Mouse (Mus musculus) spleen, adult 2 months (tissue): ENCODE measurements around the gene C5ar1. TPM values are rescaled to one million over a fixed set of nuclear protein-coding genes. Genes with fewer than 3 reads are reported as not detected.

Experiments used
- DNase-seq, 2 experiments: peaks; one replicate each; pipeline versions ENCODE4 v3.0.0 to v3.0.0-alpha.2; 2012 to 2021; ENCODE audit warnings: low spot score in 2 of 2, low read depth in 1 of 2
- H3K27ac ChIP-seq: fragments of 200-500 bp; 2 replicates; pipeline ENCODE4 v1.5.1; 2012; ENCODE audit warnings: low read length, inconsistent platforms; ENCODE audit not compliant: insufficient read depth
- H3K27me3 ChIP-seq: fragments of 200-500 bp; 2 replicates; pipeline ENCODE4 v1.6.1; 2012; ENCODE audit warnings: mild to moderate bottlenecking, moderate library complexity, low read length, inconsistent platforms; ENCODE audit not compliant: control insufficient read depth, insufficient read depth
- H3K36me3 ChIP-seq: fragments of 200-500 bp; 2 replicates; pipeline ENCODE4 v1.6.1; 2012; ENCODE audit warnings: mild to moderate bottlenecking, low read length, inconsistent platforms; ENCODE audit not compliant: control insufficient read depth, insufficient read depth
- H3K4me1 ChIP-seq: fragments of 200-500 bp; 2 replicates; pipeline ENCODE4 v1.6.1; 2011; ENCODE audit warnings: inconsistent platforms; ENCODE audit not compliant: control insufficient read depth, insufficient read depth, insufficient read length
- H3K4me3 ChIP-seq: fragments of 200-500 bp; 2 replicates; pipeline ENCODE4 v1.5.1; 2011; ENCODE audit warnings: mild to moderate bottlenecking, inconsistent platforms; ENCODE audit not compliant: insufficient read depth, insufficient read length; ENCODE audit errors: extremely low read depth
- CTCF ChIP-seq: fragments of 200-500 bp; IDR thresholded peaks from 2 replicates; pipeline ENCODE4 v1.5.1; 2011; ENCODE audit warnings: mild to moderate bottlenecking, inconsistent platforms; ENCODE audit not compliant: insufficient read depth, insufficient read length, insufficient replicate concordance; ENCODE audit errors: extremely low read depth
- POLR2A ChIP-seq: fragments of 200-500 bp; IDR thresholded peaks from 2 replicates; pipeline ENCODE4 v1.6.1; 2011; ENCODE audit warnings: low read depth, low read length, inconsistent platforms
- WGBS: fragments of 180-500 bp; shearing (Covaris S2); methylation state at CpG from one replicate; pipeline ENCODE4 v1.1.7; 2018; 5-methylcytosine and 5-hydroxymethylcytosine counted together
- polyA plus RNA-seq: library from polyadenylated mRNA; depleted of rRNA; stranded (reverse); fragments of >200 nt; gene quantifications from 2 replicates; pipeline ENCODE4 v1.2.3, GENCODE M21; 2012

The C5ar1 gene
- polyA plus RNA-seq, 1 experiment: 7.5 TPM

GRCm38 (mm10) chr7:16296766-16297390, 37.5 kb upstream of the C5ar1 start:
- Histone ChIP-seq H3K36me3 (no peaks in the 10 kb centered on the region), H3K4me1 (peaks cover 14% of the 10 kb centered on the region), H3K4me3 (peak overlapping the region; percentile 54; the same call in 1 of the 2 replicates), H3K27ac (peak overlapping the region; percentile 56), H3K27me3 (no peaks in the 10 kb centered on the region)
- TF ChIP-seq POLR2A (no peak), CTCF (peak; percentile 33; the same call in 1 of the 2 replicates)
- WGBS: 4% methylated on average over 22 of the region's 22 CpGs
- DNase-seq: peak; percentile 87 to 88

- no peaks in the 10 kb centered on the region for H3K27me3 ChIP-seq
- no peak overlapping the region for H3K4me3 ChIP-seq
- H3K4me1 ChIP-seq: peaks cover 14% of the 10 kb centered on the region
- WGBS: 39% methylated on average over 2 of the region's 2 CpGs
- DNase-seq: no peak
- H3K27ac ChIP-seq: peak overlapping the region; percentile 46
- no peaks in the 10 kb centered on the region for H3K36me3 ChIP-seq
- TF ChIP-seq POLR2A: no peak
- TF ChIP-seq CTCF: no peak
These were observed 36.8 kb upstream of the C5ar1 start for GRCm38 (mm10) chr7:16296146-16296545.

- peak in 1 of 2 experiments; percentile 80 for DNase-seq
- 1% methylated on average over 41 of the region's 41 CpGs for WGBS
- TF ChIP-seq CTCF: no peak
- peak; percentile 45 for TF ChIP-seq POLR2A
- H3K36me3 ChIP-seq: no peaks in the 10 kb centered on the region
- peak overlapping the region; percentile 86 for H3K27ac ChIP-seq
- H3K4me3 ChIP-seq: peak overlapping the region; percentile 61
- no peaks in the 10 kb centered on the region for H3K27me3 ChIP-seq
- H3K4me1 ChIP-seq: peaks cover 14% of the 10 kb centered on the region
These were observed 36.1 kb upstream of the C5ar1 start for GRCm38 (mm10) chr7:16295321-16295900.

GRCm38 (mm10) chr7:16294837-16295236, 35.5 kb upstream of the C5ar1 start:
- Histone ChIP-seq H3K4me1 (peaks cover 13% of the 10 kb centered on the region), H3K27me3 (no peaks in the 10 kb centered on the region), H3K4me3 (peak overlapping the region; percentile 61), H3K36me3 (no peaks in the 10 kb centered on the region), H3K27ac (peak overlapping the region; percentile 86)
- under 1% methylated on average over 23 of the region's 23 CpGs for WGBS
- TF ChIP-seq POLR2A (no peak), CTCF (peak; percentile 98)
- peak; percentile 83 to 91 for DNase-seq

- WGBS: 14% methylated on average over 4 of the region's 4 CpGs
- no peak for DNase-seq
- peak overlapping the region; percentile 34; the same call in 1 of the 2 replicates for H3K27ac ChIP-seq
- H3K27me3 ChIP-seq: no peaks in the 10 kb centered on the region
- H3K4me3 ChIP-seq: no peak overlapping the region
- peaks cover 8% of the 10 kb centered on the region; the same call in 1 of the 2 replicates for H3K4me1 ChIP-seq
- H3K36me3 ChIP-seq: no peaks in the 10 kb centered on the region
- no peak for TF ChIP-seq POLR2A
- peak; percentile 26; the same call in 1 of the 2 replicates for TF ChIP-seq CTCF
These were observed 35.0 kb upstream of the C5ar1 start for GRCm38 (mm10) chr7:16294346-16294745.

- no peak for DNase-seq
- no peak for TF ChIP-seq CTCF
- TF ChIP-seq POLR2A: no peak
These were observed 28.5 kb upstream of the C5ar1 start for GRCm38 (mm10) chr7:16287791-16288190.

GRCm38 (mm10) chr7:16287016-16287415, 27.7 kb upstream of the C5ar1 start:
- Histone ChIP-seq H3K27me3 (no peaks in the 10 kb centered on the region), H3K27ac (peak overlapping the region; percentile 89), H3K36me3 (peaks cover 18% of the 10 kb centered on the region), H3K4me1 (peaks cover 7% of the 10 kb centered on the region; the same call in 1 of the 2 replicates), H3K4me3 (peak overlapping the region; percentile 72)
- no peak for TF ChIP-seq CTCF
- TF ChIP-seq POLR2A: no peak
- WGBS: 62% methylated on average over 2 of the region's 2 CpGs
- no peak for DNase-seq

More at GRCm38 (mm10) chr7:16287791-16288190, 28.5 kb upstream of the C5ar1 start:
- H3K4me3 ChIP-seq: no peak overlapping the region
- peaks cover 7% of the 10 kb centered on the region; the same call in 1 of the 2 replicates for H3K4me1 ChIP-seq
- 75% methylated on average over 1 of the region's 1 CpGs for WGBS
- peaks cover 10% of the 10 kb centered on the region for H3K36me3 ChIP-seq
- no peak overlapping the region for H3K27ac ChIP-seq
- H3K27me3 ChIP-seq: no peaks in the 10 kb centered on the region
